11 mouse cellular contexts compared by ENCODE assay signal in the genomic region with DNA sequence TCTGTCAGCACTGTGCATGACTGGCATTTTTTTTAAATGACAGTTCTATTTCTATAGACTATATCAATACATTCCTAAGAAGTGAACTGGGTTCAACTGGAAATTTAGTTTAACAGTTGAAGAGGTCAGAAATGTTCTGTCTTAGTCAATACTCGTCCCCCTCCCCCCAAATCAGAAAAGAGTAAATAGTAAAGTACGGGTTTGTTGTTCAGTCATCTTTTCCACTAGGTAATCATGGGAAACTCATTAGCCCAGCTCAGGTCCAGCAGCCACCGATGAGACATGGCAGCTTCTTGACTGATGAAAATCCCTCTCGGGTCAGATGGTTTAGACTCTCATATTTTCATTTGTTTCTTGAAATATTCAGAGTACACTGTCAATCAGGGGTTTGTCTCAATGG.
"Had no signal": no experiment of that assay in that cellular context is flagged by ENCODE, and none has a peak within 500 bp of the region (broad histone marks: within the 10 kb centered on the region; RNA-seq: fewer than 3 reads in every experiment).

No protein-coding gene starts in this region.

- DNase-seq: retina, postnatal 1 day; right cerebral cortex, adult 18-20 months; right cerebral cortex, postnatal 14 days; right cerebral cortex, postnatal 25 days; right cerebral cortex, postnatal 4 days; spleen, adult 18-20 months had no signal

- H3K4me3 ChIP-seq: neural tube, embryonic 12.5 days; neural tube, embryonic 13.5 days; neural tube, embryonic 15.5 days; stomach, embryonic 15.5 days had no signal

- H3K36me3 ChIP-seq: neural tube, embryonic 12.5 days; neural tube, embryonic 13.5 days; neural tube, embryonic 15.5 days; stomach, embryonic 15.5 days had no signal

- H3K9ac ChIP-seq: neural tube, embryonic 12.5 days; neural tube, embryonic 13.5 days; neural tube, embryonic 15.5 days; stomach, embryonic 15.5 days had no signal

- H3K4me2 ChIP-seq: neural tube, embryonic 12.5 days; neural tube, embryonic 13.5 days; neural tube, embryonic 15.5 days; stomach, embryonic 15.5 days had no signal

- H3K27ac ChIP-seq: neural tube, embryonic 12.5 days; neural tube, embryonic 13.5 days; neural tube, embryonic 15.5 days; stomach, embryonic 15.5 days; stomach, postnatal 0 days had no signal

- H3K4me1 ChIP-seq: neural tube, embryonic 12.5 days; neural tube, embryonic 15.5 days; stomach, embryonic 15.5 days had no signal

- H3K27me3 ChIP-seq: neural tube, embryonic 12.5 days; neural tube, embryonic 13.5 days; neural tube, embryonic 15.5 days; stomach, embryonic 15.5 days had no signal

- H3K9me3 ChIP-seq: neural tube, embryonic 12.5 days; neural tube, embryonic 13.5 days; neural tube, embryonic 15.5 days; stomach, embryonic 15.5 days had no signal
